Mouse (Mus musculus) myocyte (in vitro differentiated cells): ENCODE results near the gene Pitx3. TPM values are rescaled to one million over a fixed set of nuclear protein-coding genes. Genes with fewer than 3 reads are reported as not detected.

ENCODE experiments used
- H3K27me3 ChIP-seq: one replicate; pipeline ENCODE4 v1.6.1; 2011; ENCODE audit not compliant: control insufficient read depth, insufficient read depth, insufficient read length
- H3K36me3 ChIP-seq: one replicate; pipeline ENCODE4 v1.6.1; 2011; ENCODE audit not compliant: control insufficient read depth, insufficient read depth
- H3K4me2 ChIP-seq: one replicate; pipeline ENCODE4 v1.6.1; 2011; ENCODE audit warnings: low read depth, control low read depth
- H3K4me3 ChIP-seq: one replicate; pipeline ENCODE4 v1.5.1; 2011; ENCODE audit warnings: mild to moderate bottlenecking, control low read depth, moderate library complexity
- H3K79me2 ChIP-seq: one replicate; pipeline ENCODE4 v1.6.1; 2011; ENCODE audit not compliant: control insufficient read depth, insufficient read depth
- H3ac ChIP-seq: one replicate; pipeline ENCODE4 v1.6.1; 2011; ENCODE audit not compliant: control insufficient read depth, insufficient read length
- CEBPB ChIP-seq: IDR thresholded peaks from 2 replicates; pipeline ENCODE4 v1.6.1; 2011; ENCODE audit warnings: mild to moderate bottlenecking, moderate library complexity; ENCODE audit not compliant: poor library complexity, insufficient read depth, severe bottlenecking
- E2F4 ChIP-seq: IDR thresholded peaks from one replicate; pipeline ENCODE4 v1.6.1; 2011; ENCODE audit warnings: mild to moderate bottlenecking, control low read depth, moderate library complexity; ENCODE audit not compliant: insufficient read depth
- MAX ChIP-seq: IDR thresholded peaks from one replicate; pipeline ENCODE4 v1.6.1; 2011; ENCODE audit warnings: low read depth, mild to moderate bottlenecking, control low read depth
- MYOD1 ChIP-seq, 3 experiments: IDR thresholded peaks; one replicate each; pipeline ENCODE4 v1.6.1; 2011; ENCODE audit warnings: control low read depth in 2 of 3, low read depth in 2 of 3, mild to moderate bottlenecking in 2 of 3, moderate library complexity in 1 of 3; ENCODE audit not compliant: insufficient read length in 2 of 3, control insufficient read depth in 1 of 3
- MYOG ChIP-seq, 3 experiments: IDR thresholded peaks; one replicate each; pipeline ENCODE4 v1.6.1; 2011; ENCODE audit warnings: control low read depth in 2 of 3, low read depth in 2 of 3, mild to moderate bottlenecking in 2 of 3; ENCODE audit not compliant: insufficient read length in 2 of 3, control insufficient read depth in 1 of 3, insufficient read depth in 1 of 3
- POLR2A ChIP-seq: IDR thresholded peaks from one replicate; pipeline ENCODE4 v1.6.1; 2011; ENCODE audit warnings: low read depth, mild to moderate bottlenecking, control low read depth, moderate library complexity; ENCODE audit not compliant: insufficient read length
- POLR2AphosphoS2 ChIP-seq: IDR thresholded peaks from one replicate; pipeline ENCODE4 v1.6.1; 2011; ENCODE audit warnings: low read depth, control low read depth; ENCODE audit not compliant: insufficient read length
- REST ChIP-seq: IDR thresholded peaks from one replicate; pipeline ENCODE4 v1.6.1; 2011; ENCODE audit warnings: mild to moderate bottlenecking, control low read depth, moderate library complexity; ENCODE audit not compliant: insufficient read depth, insufficient read length
- SRF ChIP-seq: IDR thresholded peaks from one replicate; pipeline ENCODE4 v1.6.1; 2011; ENCODE audit warnings: low read depth; ENCODE audit not compliant: control insufficient read depth, insufficient read length
- TCF12 ChIP-seq: IDR thresholded peaks from one replicate; pipeline ENCODE4 v1.6.1; 2011; ENCODE audit warnings: mild to moderate bottlenecking, control low read depth; ENCODE audit not compliant: poor library complexity, insufficient read depth, severe bottlenecking
- TCF3 ChIP-seq: IDR thresholded peaks from one replicate; pipeline ENCODE4 v1.6.1; 2011; ENCODE audit warnings: low read depth, control low read depth; ENCODE audit not compliant: insufficient read length
- USF1 ChIP-seq: IDR thresholded peaks from one replicate; pipeline ENCODE4 v1.6.1; 2011; ENCODE audit warnings: low read depth, mild to moderate bottlenecking, control low read depth, moderate library complexity
- polyA plus RNA-seq: library from polyadenylated mRNA; unstranded; fragments of >200 nt; fragmentation: generic; extraction: Trizol; gene quantifications from one replicate; pipeline ENCODE4 v1.2.1, GENCODE M21; 2012; ENCODE audit warnings: missing spikeins

Pitx3 gene
- polyA plus RNA-seq = 9.3 TPM

DNA sequence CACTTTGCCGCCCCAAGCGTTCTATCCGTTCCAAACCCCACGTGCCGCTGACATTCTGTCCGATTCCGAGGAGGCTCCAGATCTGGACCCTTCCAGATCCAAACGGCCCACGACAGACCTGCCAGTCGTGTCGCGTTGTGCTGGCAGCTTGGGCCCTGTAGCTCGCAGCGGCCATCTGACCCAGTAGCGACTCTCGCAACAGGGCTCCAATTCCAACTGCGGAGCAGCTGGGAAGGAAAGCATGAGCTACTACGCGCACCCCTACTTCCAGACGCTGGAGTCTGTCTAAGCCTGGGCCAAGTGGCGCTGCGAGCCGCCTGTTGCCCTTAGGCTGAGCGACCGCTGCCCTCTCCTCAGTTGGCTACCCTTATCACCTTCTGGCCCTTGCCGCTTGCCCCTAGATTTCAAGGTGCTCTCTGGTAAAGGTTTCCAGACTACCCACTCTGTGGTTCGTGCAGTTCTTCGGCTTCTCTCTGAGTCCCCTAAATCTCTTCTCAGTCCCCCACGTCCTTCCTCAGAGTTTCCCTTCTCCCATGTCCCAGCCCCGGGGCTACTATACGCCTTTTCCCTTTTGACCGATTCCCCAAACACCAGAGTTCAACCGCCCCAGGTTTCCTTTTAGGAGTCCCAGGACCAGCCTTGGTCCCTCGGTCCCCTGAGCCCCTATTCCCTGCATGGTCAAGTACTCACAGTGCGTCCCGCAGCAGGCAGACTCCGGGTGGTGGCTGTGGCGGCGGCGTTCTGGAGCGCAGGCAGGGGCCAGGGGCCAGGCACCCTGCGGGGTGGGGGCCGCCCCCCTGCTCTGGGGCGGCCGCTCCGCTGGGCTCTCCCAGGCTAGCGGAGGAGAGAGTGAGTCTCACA is at the start of gene Pitx3:
Gene Pitx3 (minus strand): TSS at position 816 of the 861 bp plus-strand sequence.
- no peaks in the 10 kb centered on the region for H3K27me3 ChIP-seq

DNA sequence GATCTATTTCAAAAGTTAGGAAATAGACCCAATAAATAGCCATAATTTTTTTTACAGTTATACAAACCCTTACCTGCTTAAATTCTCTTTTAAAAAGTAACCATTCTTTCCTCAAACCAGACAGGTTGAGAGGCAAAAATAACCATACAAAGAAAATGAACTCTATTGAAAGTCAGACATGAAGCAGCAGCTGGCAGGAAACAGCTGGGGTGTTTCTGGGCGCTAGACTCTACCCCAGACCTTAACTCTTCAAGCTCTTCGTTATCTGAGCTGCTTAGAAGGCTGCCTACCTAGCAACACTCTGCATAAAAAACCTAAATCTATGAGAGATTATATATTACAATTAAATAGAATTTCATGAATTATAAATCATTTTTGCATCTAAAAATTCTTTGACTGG is 39.1 kb upstream of the Pitx3 start:
- peak overlapping the region; percentile 63 for H3K4me2 ChIP-seq
- no peak overlapping the region for H3ac ChIP-seq
- no peaks in the 10 kb centered on the region for H3K27me3 ChIP-seq
- TF ChIP-seq TCF12 = peak; percentile 86
- peak; percentile 80 to 88 (median 86) for TF ChIP-seq MYOD1 (IDR thresholded peaks at IDR 0.05; ENCODE audit: control insufficient read depth in 1 of 3, insufficient read length in 2 of 3, low read depth in 2 of 3)
- TF ChIP-seq MAX = no peak
- peak in 1 of 3 experiments; percentile 55 for TF ChIP-seq MYOG (IDR thresholded peaks at IDR 0.05; ENCODE audit: control insufficient read depth in 1 of 3, insufficient read depth in 1 of 3, insufficient read length in 2 of 3, low read depth in 2 of 3)
- peaks cover 54% of the 10 kb centered on the region for H3K79me2 ChIP-seq
- no peaks in the 10 kb centered on the region for H3K36me3 ChIP-seq
- H3K4me3 ChIP-seq = no peak overlapping the region

More for the DNA sequence above, at the start of gene Pitx3:
- Histone ChIP-seq H3K4me3 (peak within 1 kb of the TSS; percentile 34), H3K79me2 (peaks cover 3% of the 10 kb centered on the region), H3K36me3 (no peaks in the 10 kb centered on the region), H3K4me2 (peak within 1 kb of the TSS; percentile 98), H3ac (peak within 1 kb of the TSS; percentile 43)
- TF ChIP-seq POLR2AphosphoS2 (no peak), MYOD1 (IDR thresholded peaks at IDR 0.05; ENCODE audit: control insufficient read depth in 1 of 3, insufficient read length in 2 of 3, low read depth in 2 of 3) (peak in 1 of 3 experiments; percentile 2), TCF3 (no peak), MAX (no peak), MYOG (IDR thresholded peaks at IDR 0.05; ENCODE audit: control insufficient read depth in 1 of 3, insufficient read depth in 1 of 3, insufficient read length in 2 of 3, low read depth in 2 of 3) (peak in 2 of 3 experiments; percentile 41 to 60), REST (no peak), SRF (no peak), TCF12 (no peak), E2F4 (no peak), POLR2A (no peak), USF1 (no peak), CEBPB (no peak)

GRCm38 (mm10) chr19:46186611-46187010 is 38.5 kb upstream of the Pitx3 start:
- Histone ChIP-seq H3K27me3 (no peaks in the 10 kb centered on the region), H3K36me3 (no peaks in the 10 kb centered on the region), H3K79me2 (peaks cover 57% of the 10 kb centered on the region), H3K4me3 (no peak overlapping the region), H3K4me2 (peak overlapping the region; percentile 63), H3ac (no peak overlapping the region)
- TF ChIP-seq TCF3 (peak; percentile 91), TCF12 (peak; percentile 96), USF1 (no peak), SRF (no peak), MYOD1 (IDR thresholded peaks at IDR 0.05; ENCODE audit: control insufficient read depth in 1 of 3, insufficient read length in 2 of 3, low read depth in 2 of 3) (peak; percentile 98 to 100 (median 99)), MAX (no peak), MYOG (IDR thresholded peaks at IDR 0.05; ENCODE audit: control insufficient read depth in 1 of 3, insufficient read depth in 1 of 3, insufficient read length in 2 of 3, low read depth in 2 of 3) (peak in 2 of 3 experiments; percentile 77 to 80), CEBPB (no peak), REST (no peak), E2F4 (no peak), POLR2A (no peak), POLR2AphosphoS2 (no peak)

GRCm38 (mm10) chr19:46182241-46182640 is 34.1 kb upstream of the Pitx3 start:
- H3ac ChIP-seq = no peak overlapping the region
- H3K79me2 ChIP-seq = peaks cover 36% of the 10 kb centered on the region
- H3K4me3 ChIP-seq = no peak overlapping the region
- H3K4me2 ChIP-seq = no peak overlapping the region
- no peak for TF ChIP-seq MYOD1 (IDR thresholded peaks at IDR 0.05; ENCODE audit: control insufficient read depth in 1 of 3, insufficient read length in 2 of 3, low read depth in 2 of 3)
- no peak for TF ChIP-seq CEBPB
- TF ChIP-seq POLR2AphosphoS2 = no peak
- no peak for TF ChIP-seq E2F4
- TF ChIP-seq REST = no peak
- no peak for TF ChIP-seq SRF
- no peak for TF ChIP-seq USF1
- TF ChIP-seq TCF12 = no peak
- TF ChIP-seq POLR2A = no peak
- no peak for TF ChIP-seq MYOG (IDR thresholded peaks at IDR 0.05; ENCODE audit: control insufficient read depth in 1 of 3, insufficient read depth in 1 of 3, insufficient read length in 2 of 3, low read depth in 2 of 3)
- no peaks in the 10 kb centered on the region for H3K27me3 ChIP-seq
- H3K36me3 ChIP-seq = no peaks in the 10 kb centered on the region
